Mouse (Mus musculus) monocyte, adult 5-6 weeks (primary cell): ENCODE measurements around the gene Nipsnap2. TPM values are rescaled to one million over a fixed set of nuclear protein-coding genes. Genes with fewer than 3 reads are reported as not detected.
A peak's percentile ranks its signal among the peaks of the same experiment; 100 is the strongest.
"Not testable (repeated sequence)": the region's sequence is repeated elsewhere in the genome, so short reads cannot be mapped to it uniquely, and the experiment has no call there.

ENCODE experiments used
- ATAC-seq: fragments of 153-309, 156-312 bp; replicated peaks from 2 replicates; pipeline ENCODE4 v1.8.0; 2017; ENCODE audit warnings: mild to moderate bottlenecking; ENCODE audit not compliant: low TSS enrichment, insufficient number of reproducible peaks, severe bottlenecking, poor library complexity, low FRiP score
- total RNA-seq: library from RNA; stranded (forward); fragments of 200-1000, 200-491, 200-594 nt; gene quantifications from 3 replicates; pipeline ENCODE4 v1.2.3, GENCODE M21; 2017

The Nipsnap2 gene
- total RNA-seq, 1 experiment from 2014 or later = 24.7 TPM

DNA sequence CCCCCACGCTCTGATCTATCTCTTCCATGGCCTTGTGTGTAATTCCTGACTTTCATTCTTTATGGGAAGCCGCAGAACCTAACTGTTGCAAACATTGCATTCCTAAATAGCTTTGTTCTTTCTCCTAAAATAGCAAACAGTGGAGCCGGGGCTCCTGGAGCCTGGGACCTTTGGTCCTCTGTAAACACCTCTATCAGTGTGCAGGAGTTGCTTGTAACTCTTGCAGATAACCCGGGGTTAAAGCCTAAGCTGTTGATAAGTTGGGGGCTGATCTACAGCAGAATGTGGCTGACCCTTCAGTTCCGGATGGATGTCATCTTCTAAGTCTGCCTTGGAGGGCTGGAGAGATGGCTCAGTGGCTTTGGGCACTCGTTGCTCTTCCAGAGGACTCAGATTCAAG lies 19.2 kb downstream of the Nipsnap2 start:
- ATAC-seq = no peak

DNA sequence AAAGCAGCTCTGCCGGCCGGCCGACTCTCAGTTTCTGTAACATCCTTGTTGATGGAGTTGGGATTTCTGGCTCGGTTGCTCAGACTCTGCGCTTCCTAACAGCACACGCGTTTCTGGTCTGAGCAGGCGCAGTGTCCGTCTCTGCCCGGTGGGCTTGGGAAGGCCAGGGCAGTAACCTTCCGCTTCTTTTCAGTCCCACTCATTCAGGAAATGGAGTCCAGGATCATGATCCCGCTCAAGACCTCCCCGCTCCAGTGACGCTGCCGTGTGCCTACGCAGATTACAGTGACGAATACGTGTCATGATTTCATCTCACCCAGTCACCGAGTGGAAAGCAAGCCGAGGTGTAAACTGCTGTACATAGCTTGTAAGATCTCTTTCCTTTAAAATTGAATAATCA lies 32.0 kb downstream of the Nipsnap2 start:
- ATAC-seq = no peak

DNA sequence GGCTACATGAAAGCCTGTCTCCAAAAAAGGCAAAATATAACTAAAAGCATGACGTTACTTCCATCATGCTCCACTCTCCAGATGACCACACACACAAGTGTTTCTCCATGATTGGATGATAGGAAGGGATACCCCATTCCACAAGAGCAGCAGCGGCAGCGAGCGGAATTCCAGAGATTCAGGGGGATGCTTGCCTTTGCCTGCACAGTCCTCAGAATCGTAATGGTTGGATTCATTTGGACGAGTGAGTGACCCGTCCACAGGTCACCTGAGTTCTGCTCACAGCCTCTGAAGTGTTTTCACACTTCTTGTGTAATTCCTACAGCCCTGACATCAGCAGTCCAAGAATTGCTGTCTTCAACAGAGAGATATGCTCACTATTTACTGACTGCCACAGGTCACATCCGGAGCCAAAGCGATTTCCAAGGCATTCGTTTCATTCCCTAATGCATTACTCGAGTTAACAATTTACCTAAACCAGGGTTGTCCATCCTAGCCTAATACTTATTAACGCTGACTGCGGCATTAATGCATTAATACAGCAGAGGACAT lies 35.1 kb downstream of the Nipsnap2 start:
- no peak for ATAC-seq

DNA sequence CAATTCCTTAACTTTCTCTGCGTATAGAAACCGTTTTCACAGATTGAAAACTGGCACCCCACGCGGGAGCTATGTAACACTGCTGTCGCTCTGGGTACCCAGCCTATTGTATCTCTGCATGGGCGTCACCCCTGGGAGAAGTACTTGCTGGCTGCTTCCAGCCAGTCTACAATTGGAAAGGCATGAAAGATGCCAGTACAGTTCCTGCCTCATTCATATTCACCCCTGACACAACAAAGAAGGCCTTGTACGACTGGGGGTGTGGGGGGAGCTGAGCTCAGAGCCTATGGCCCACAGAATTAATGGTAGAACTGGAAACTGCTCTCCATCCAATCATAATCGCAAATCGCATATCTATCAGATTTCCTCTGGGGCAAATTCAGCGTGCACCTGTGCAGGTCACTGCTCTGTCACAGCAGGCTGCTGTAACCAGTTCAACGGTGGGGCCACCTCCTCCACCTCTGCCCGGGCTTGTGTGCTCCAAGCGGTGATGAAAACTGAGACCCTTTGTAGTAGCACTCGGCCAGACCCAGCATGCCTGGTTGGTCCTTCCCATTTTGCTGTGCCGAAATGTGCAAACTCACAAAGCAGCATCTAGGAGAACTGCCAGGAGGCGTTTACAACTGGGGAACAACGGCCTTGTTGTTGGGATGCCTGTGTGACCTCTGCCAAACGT lies 37.1 kb downstream of the Nipsnap2 start:
- no peak for ATAC-seq

DNA sequence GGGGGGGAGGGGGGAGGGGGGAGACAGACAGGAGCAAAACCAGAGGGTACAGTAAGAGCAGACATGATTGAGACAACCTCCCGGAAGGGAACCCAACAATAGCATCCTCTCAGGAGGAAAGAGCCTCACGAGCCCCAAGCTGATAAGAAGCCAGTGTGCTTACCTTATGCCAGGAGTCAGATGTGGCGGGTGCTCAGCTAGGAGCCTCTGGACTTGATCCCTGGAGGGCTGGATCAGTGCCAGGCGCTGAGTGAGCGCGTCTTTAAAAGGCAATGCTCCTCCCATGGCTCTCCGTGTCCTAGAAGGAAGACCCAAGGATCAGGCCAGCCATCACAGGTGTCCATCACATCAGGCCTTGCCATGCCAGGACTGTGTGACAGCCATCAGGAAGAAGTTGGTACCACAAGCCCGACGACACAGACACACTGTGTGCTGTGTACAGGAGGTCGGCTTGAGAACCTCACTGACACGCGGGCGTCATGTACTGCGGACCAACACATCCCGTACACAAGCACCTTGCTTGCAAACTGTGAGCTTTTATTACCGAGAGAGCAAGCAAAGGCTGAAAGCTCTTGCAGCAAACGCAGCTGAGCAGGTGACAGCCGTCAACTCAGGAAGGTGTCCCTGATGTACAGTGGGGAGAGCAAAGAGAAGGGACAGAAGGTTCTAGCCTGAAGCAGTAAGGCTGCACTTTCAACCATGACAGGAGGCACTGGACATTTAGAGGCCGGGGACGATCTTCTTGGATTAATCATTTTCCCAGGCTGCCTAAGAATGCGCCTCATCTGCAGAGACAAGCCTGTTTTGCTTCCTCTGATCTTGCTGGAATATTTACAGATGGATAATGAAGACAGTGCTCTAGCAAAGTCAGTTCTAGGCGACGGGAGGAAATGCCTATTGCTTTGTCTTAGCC lies 45.8 kb downstream of the Nipsnap2 start:
- no peak for ATAC-seq

DNA sequence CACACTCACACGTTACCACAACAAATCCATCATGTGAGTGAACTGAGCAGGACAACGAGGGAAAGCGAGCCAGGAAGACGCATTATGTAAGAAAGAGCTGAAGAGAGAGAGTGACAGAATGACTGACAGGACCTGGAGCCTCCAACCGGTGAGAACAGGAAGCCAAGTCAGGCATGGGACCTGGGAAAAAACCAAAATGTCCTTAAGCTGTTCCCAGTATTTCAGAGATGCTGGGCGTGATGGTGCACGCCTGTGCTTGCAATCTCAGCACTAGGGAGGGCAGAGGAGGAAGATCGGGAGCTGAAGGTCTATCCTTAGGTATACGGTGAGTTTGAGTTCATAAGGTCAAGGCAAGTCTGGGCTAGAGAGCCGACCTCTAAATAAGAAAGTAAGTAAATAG lies 47.6 kb downstream of the Nipsnap2 start:
- ATAC-seq = no peak

DNA sequence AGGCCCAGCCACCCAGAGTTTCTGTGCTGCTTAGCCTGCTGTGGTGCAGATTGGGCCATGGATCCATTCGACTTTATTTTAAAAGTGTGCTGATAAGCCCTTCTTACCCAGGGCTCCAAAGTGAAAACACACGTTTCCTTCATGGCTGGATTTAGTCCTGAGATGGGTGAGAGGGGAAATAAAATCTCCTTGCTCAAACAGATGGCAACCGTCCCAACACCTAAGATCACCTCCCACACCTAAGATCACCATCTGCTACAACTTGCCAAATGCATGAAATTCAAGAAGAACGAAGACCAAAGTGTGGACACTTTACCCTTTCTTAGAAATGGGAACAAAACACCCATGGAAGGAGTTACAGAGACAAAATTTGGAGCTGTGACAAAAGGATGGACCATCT lies 48.5 kb downstream of the Nipsnap2 start:
- not testable (repeated sequence) for ATAC-seq

DNA sequence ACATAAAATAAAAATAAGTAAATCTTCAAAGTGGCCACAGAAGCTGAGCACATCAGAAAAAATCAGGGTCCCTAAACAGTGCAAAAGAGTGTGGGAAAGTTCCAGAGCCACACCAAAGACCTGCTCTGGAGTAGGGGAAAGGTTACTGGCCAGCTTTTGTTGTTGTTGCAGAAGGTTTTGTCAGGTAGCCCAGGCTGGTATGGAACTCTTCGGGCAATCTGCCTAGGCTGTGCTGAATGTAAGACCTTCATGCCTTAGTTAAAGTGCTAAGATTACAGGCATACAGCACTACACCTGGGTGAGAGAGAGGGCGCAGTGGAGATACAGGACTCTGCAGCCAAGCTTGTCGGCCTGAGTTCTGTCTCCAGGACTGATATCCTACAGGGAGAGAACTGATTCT lies 49.8 kb downstream of the Nipsnap2 start:
- no peak for ATAC-seq

DNA sequence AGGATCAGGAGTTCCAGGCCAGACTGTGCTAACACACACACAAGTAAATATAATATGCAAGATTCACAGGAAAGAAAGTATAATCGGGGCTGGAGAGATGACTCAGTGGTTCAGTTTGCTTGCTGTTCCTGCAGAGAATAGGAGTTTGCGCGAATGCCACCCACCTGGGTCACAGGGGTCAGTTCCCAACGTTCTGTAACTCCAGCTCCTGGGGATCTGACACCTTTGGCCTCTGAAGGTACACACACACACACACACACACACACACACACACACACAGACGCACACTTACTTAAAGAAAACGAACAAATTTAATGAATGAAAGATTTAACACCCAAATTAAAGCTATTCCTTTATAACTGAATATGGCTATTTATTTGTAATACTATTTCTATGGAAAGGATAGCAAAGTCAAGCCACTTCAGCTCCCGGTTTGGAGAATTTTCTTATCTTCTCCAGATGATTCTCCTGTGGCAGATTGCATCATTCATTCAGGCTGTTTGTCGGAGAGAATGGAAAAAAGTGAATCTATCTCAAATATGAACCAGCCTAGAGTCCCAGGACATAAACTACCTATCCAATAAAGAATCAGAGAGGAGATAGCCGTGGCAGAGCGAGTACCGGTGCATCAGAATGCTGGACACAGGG lies 53.6 kb downstream of the Nipsnap2 start:
- no peak for ATAC-seq

DNA sequence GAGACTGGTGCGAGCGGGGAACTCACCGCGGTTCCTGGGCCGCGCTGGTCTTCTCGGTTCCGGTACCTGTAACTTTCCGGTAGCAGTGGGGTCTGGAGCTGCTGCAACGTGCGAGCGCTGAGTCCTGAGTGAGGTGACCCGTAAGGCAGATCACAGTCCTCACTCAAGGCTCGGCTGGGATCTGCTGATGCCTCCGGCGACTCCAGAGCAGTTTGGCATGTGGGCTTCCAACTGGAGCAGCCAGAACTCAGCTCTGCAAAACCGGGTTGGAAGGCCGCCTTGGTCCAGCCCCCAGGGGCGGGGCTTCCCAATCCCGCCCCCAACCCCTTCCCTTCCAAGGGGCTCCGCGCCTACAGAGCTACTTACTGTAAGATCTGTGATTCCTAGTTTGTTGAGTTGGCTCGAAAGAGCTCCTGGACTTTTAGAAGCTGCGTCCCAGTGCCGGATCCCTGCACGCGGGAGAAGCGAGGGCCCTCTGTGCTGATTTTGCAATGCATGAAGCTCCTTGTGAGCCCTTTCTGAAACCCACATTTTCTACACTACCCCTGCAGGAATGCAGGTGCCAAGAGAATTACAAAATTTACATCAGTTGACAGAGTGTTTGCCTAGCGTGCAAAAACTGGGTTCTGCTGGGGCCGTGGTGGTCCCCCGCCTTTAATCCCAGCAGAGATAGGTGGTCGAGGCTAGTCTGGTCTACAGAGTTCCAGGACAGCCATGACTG lies 54.3 kb downstream of the Nipsnap2 start:
- ATAC-seq = peak; percentile 54

DNA sequence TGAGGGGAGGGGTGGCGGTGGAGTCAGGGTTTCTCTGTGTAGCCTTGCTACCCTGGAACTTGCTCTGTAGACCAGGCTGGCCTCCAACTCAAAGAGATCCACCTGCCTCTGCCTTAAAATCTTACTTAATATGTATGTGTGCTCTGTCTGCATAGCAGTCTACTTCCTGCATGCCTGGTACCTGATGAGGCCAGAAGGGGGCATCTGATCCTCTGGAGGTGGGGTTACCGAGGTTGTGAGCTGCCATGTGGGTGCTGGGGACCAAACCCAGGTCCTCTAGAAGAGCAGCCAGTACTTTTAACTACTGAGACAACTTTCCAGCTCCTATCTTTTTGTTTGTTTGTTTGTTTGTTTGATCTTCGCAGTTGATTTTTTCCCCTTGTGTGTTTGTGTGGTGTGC lies 55.3 kb downstream of the Nipsnap2 start:
- ATAC-seq = no peak

DNA sequence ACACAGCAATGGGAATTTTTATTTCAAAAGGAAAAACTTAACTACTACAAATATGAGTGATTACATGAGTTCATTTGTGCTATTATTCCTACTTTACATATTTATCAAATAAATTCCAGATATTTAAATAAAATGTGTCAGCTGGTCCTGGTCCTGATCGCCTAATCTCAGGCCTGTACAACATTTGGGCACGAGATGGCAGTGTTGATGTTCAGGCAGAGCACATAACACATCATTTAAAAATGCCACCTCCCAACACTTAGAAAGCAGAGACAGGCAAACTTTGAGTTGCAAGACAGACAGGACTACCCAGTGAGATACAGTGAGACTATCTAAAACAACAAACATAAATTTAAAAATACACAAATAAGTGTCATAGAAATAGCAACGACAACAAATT lies 57.3 kb downstream of the Nipsnap2 start:
- no peak for ATAC-seq

DNA sequence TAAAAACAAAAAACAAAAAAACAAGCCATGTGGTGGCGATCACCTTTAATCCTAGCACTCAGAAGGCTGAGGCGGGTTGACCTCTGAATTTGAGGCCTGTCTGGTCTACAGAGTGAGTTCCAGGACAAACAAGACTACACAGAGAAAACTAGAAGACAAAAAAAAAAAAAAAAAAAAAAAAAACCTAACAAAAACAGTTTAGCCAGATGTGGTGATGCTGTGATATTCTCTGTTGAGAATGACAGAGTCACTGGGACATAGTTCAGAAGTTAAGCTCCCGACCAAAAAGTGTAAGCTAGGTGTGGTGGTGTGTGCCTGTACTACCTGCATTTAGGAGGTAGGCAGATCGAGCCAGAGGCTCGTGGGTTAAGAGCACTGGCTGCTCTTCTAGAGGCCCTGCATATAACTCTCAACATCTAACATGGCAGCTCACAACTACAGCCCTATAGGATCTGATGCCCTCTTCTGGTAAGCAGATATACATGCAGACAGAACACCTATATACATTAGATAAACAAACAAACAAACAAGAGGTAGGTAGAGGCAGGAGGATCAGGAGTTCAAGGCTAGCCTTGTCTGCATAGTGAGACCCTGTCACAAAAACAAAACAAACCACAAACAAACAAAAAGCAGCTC lies 60.5 kb downstream of the Nipsnap2 start:
- ATAC-seq = no peak

DNA sequence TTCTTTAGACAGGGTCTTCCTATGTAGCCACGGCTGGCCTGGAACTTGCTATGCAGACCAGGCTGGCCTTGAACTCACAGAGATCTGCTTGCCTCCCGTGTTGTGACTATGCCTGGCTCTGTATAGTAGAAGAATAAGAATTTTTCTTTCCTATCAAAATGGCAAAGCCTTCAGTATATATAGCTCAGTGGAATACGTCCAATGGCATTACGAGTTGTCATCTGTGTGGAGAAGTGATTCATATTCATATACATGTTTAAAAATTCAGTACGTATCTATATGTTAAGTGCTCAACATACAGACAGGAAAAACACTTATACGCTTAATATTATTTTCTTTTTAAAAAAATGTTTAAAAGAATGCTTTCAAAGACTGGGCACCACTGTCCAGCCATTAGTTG lies 61.3 kb downstream of the Nipsnap2 start:
- ATAC-seq = no peak

DNA sequence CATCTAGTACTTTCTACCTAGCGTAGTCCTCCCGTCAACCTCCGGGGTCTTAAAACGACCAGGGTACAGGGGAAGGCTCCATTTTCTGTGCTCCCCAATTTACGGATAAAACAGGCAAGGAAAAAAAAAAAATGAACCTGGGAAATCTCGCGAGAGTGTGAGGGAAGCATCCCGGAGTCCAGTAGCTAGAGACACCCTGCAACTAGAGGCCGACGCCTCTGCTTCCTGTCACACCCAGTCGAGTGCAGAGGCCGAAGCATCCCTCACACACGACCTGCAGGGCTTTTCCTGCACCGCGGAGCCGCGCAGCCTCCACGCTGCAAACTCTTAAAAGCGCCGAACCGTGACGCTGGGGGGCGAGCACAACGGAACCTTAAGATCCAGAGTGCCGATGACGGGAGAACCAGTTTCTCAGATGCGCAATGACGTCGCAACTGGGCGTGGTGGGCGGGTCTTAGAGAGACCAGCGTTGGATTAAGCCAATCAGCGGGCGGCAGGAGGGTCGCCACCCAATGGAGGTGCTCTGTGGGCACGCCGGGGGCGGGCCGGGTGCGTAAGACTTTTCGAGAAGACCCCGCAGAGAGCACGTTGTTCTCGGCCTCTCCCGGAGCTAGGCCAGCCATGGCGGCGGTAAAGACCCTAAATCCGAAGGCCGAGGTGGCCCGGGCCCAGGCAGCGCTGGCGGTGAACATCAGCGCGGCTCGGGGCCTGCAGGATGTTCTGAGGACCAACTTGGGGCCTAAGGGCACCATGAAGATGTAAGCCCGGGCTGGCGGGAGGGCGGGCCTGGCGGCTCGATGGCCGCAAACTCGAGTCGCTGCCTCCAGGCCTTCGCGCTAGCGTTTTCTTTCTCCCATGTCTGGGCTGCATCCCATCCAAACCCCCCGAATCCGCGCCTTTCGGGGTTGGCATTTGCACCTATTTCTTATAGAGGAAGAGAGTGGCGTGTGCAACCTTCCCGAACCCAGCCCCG lies 62.2 kb downstream of the Nipsnap2 start, which contains the start of gene Psph:
TSS of gene Psph (minus strand) at position 632 of the 973 bp plus-strand sequence.
- peak; percentile 90 for ATAC-seq

DNA sequence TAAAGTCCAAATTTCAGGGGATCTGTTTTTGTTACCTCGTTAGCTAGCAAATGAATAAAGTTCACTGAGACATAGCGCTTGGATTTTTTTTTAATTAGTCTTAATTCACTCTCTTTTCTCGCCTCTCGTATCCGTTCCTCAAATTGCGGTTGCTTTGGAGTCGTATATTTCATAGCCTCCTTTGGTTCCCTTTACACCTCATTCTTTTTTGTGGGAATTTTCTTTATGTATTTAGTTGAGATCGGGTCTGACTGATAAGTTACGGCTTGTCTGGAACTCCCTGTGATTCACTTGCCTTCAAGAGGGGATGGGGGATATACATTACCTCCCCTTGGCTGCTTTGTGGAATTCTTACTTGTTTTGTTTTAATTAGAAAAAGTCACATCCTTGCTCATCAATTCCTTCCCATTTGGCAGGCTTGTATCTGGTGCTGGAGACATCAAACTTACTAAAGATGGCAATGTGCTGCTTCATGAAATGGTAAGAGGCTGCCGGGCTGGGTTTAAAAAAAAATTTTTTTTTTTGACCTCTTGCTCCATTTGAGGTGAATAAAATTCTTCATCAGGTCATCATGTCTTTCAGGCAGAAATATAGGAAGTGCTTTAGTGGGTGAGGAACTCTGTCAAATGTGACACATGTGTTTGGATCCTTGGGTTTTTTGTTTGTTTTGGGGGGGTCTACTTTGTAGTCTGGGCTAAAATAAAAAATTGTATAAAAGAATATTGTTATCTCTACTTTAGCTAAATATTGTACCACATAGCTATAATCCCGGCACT lies 63.1 kb downstream of the Nipsnap2 start:
- ATAC-seq = no peak
